Mouse (Mus musculus): Measurements from ENCODE around the gene Lmf2. TPM values are rescaled to one million over a fixed set of nuclear protein-coding genes. Genes with fewer than 3 reads are reported as not detected.
A peak's percentile ranks its signal among the peaks of the same experiment; 100 is the strongest.

The Lmf2 gene
- total RNA-seq (2015; ENCODE audit: low replicate concordance) (71.4 and 96.8 TPM in 2 replicates), total RNA-seq (2017; ENCODE audit: low replicate concordance) (63.3 and 84.0 TPM in 2 replicates)

GRCm38 (mm10) chr15:89355241-89356187 lies at the start of gene Lmf2, which contains the start of gene Ncaph2:
TSS of gene Lmf2 (minus strand) at chr15:89355659.
TSS of gene Ncaph2 (plus strand) at chr15:89355719.
- ATAC-seq (replicated peaks; ENCODE audit: low FRiP score, poor library complexity, severe bottlenecking): peak; percentile 79

- ATAC-seq (replicated peaks; ENCODE audit: low FRiP score, poor library complexity, severe bottlenecking): no peak
These were observed 49.6 kb upstream of the Lmf2 start for GRCm38 (mm10) chr15:89404831-89405623.

GRCm38 (mm10) chr15:89402471-89402870 lies 47.0 kb upstream of the Lmf2 start:
- ATAC-seq (replicated peaks; ENCODE audit: low FRiP score, poor library complexity, severe bottlenecking): no peak

- no peak for ATAC-seq (replicated peaks; ENCODE audit: low FRiP score, poor library complexity, severe bottlenecking)
These were observed 44.3 kb upstream of the Lmf2 start for GRCm38 (mm10) chr15:89399716-89400115.

- ATAC-seq (replicated peaks; ENCODE audit: low FRiP score, poor library complexity, severe bottlenecking): no peak
These were observed 42.7 kb upstream of the Lmf2 start for GRCm38 (mm10) chr15:89398146-89398545.

- ATAC-seq (replicated peaks; ENCODE audit: low FRiP score, poor library complexity, severe bottlenecking): no peak
These were observed 41.4 kb upstream of the Lmf2 start for GRCm38 (mm10) chr15:89396883-89397282.

- ATAC-seq (replicated peaks; ENCODE audit: low FRiP score, poor library complexity, severe bottlenecking): no peak
These were observed 34.6 kb upstream of the Lmf2 start for GRCm38 (mm10) chr15:89390081-89390480.

GRCm38 (mm10) chr15:89387127-89387526 lies 31.7 kb upstream of the Lmf2 start:
- no peak for ATAC-seq (replicated peaks; ENCODE audit: low FRiP score, poor library complexity, severe bottlenecking)

GRCm38 (mm10) chr15:89384617-89385016 lies 29.2 kb upstream of the Lmf2 start, which contains the start of gene Klhdc7b:
TSS of gene Klhdc7b (plus strand) at chr15:89384917.
- ATAC-seq (replicated peaks; ENCODE audit: low FRiP score, poor library complexity, severe bottlenecking): no peak

GRCm38 (mm10) chr15:89379429-89379828 lies 24.0 kb upstream of the Lmf2 start:
- 0 out of 2 replicates have a peak, but pooled peaks have one; percentile 31 for ATAC-seq (replicated peaks; ENCODE audit: low FRiP score, poor library complexity, severe bottlenecking)

- no peak for ATAC-seq (replicated peaks; ENCODE audit: low FRiP score, poor library complexity, severe bottlenecking)
These were observed 23.5 kb upstream of the Lmf2 start, which contains the start of gene Odf3b for GRCm38 (mm10) chr15:89378831-89379401. TSS of gene Odf3b (minus strand) at chr15:89379282.

- ATAC-seq (replicated peaks; ENCODE audit: low FRiP score, poor library complexity, severe bottlenecking): no peak
These were observed 22.7 kb upstream of the Lmf2 start for GRCm38 (mm10) chr15:89377938-89378828.

GRCm38 (mm10) chr15:89377362-89377761 lies 21.9 kb upstream of the Lmf2 start:
- ATAC-seq (replicated peaks; ENCODE audit: low FRiP score, poor library complexity, severe bottlenecking): no peak

- ATAC-seq (replicated peaks; ENCODE audit: low FRiP score, poor library complexity, severe bottlenecking): no peak
These were observed 21.5 kb upstream of the Lmf2 start, which contains the start of gene Tymp for GRCm38 (mm10) chr15:89376957-89377356. TSS of gene Tymp (minus strand) at chr15:89377039.

- no peak for ATAC-seq (replicated peaks; ENCODE audit: low FRiP score, poor library complexity, severe bottlenecking)
These were observed 20.6 kb upstream of the Lmf2 start for GRCm38 (mm10) chr15:89376040-89376439.

GRCm38 (mm10) chr15:89374801-89375534 lies 19.5 kb upstream of the Lmf2 start:
- ATAC-seq (replicated peaks; ENCODE audit: low FRiP score, poor library complexity, severe bottlenecking): no peak

GRCm38 (mm10) chr15:89374340-89374739 lies 18.9 kb upstream of the Lmf2 start:
- no peak for ATAC-seq (replicated peaks; ENCODE audit: low FRiP score, poor library complexity, severe bottlenecking)

- peak; percentile 69 for ATAC-seq (replicated peaks; ENCODE audit: low FRiP score, poor library complexity, severe bottlenecking)
These were observed 18.3 kb upstream of the Lmf2 start, which contains the start of gene Sco2 for GRCm38 (mm10) chr15:89373762-89374248. TSS of gene Sco2 (minus strand) at chr15:89373846.
